Comparison of ENCODE assay signal across 8 mouse cellular contexts in the genomic region with DNA sequence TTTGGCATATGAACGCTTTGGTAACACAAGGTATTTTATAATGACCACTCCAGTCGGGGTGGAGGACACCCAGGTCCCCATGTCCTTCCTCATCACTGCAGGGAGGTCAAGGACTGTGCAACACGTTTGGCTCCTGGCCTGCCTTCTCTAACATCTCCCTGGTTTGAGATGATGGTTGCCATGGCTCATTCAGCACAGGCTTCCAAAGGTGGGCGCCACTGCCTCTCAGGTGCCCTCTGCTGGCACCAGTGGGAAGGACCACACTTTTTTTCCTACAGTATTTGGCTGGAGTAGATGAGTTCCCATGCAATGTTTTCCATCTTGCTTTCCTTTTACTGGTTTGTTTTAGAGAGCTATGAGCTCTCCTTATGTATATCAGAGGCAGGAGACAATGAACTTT.
DNase-seq lines count a peak whose midpoint lies in the region; ATAC-seq lines count a peak whose summit lies in the region.

No protein-coding gene starts in this region.

- H3K27me3 ChIP-seq in forebrain, embryonic 10.5 days (ENCODE audit: poor library complexity, severe bottlenecking): no peaks in the 10 kb centered on the region
- no peaks in the 10 kb centered on the region for H3K27me3 ChIP-seq in forebrain, embryonic 16.5 days (replicated peaks; ENCODE audit: control insufficient read depth, insufficient read depth, low read length)

- no peak overlapping the region for H3K4me3 ChIP-seq in forebrain, embryonic 10.5 days
- H3K4me3 ChIP-seq in forebrain, embryonic 16.5 days (replicated peaks; ENCODE audit: low read length): no peak overlapping the region

- no peak overlapping the region for H3K9ac ChIP-seq in forebrain, embryonic 16.5 days (replicated peaks; ENCODE audit: low read depth, low read length)

- H3K27ac ChIP-seq in forebrain, embryonic 10.5 days: no peak overlapping the region
- H3K27ac ChIP-seq in forebrain, embryonic 16.5 days (ENCODE audit: low read length): no peak overlapping the region

- peak; percentile 39 for DNase-seq in forebrain, embryonic 10.5 days (ENCODE audit: extremely low spot score, low spot score)
- peak; percentile 15 for DNase-seq in ovary, postnatal 10 days (ENCODE audit: low spot score)
- DNase-seq in ovary, adult 18-20 months (ENCODE audit: low spot score): no peak
- DNase-seq in cerebellum, postnatal 4 days (ENCODE audit: low spot score in 2 of 2): peak; percentile 32 to 68
- DNase-seq in kidney, postnatal 10 days: peak; percentile 68
- peak; percentile 53 for DNase-seq in lung, postnatal 36 days
- no peak for DNase-seq in B cell, adult 2 months

- ATAC-seq in forebrain, embryonic 16.5 days: no peak

- no peaks in the 10 kb centered on the region for H3K36me3 ChIP-seq in forebrain, embryonic 10.5 days (replicated peaks)
- no peaks in the 10 kb centered on the region for H3K36me3 ChIP-seq in forebrain, embryonic 16.5 days (ENCODE audit: control insufficient read depth, insufficient read depth)

- H3K4me2 ChIP-seq in forebrain, embryonic 16.5 days (ENCODE audit: low read length): no peak overlapping the region

- no peaks in the 10 kb centered on the region for H3K9me3 ChIP-seq in forebrain, embryonic 10.5 days
- no peaks in the 10 kb centered on the region for H3K9me3 ChIP-seq in forebrain, embryonic 16.5 days (ENCODE audit: control insufficient read depth, low read length)

- WGBS in forebrain, embryonic 10.5 days: 48% methylated on average over 4 of the region's 4 CpGs
- WGBS in forebrain, embryonic 16.5 days: 45% methylated on average over 4 of the region's 4 CpGs

- H3K4me1 ChIP-seq in forebrain, embryonic 10.5 days: no peaks in the 10 kb centered on the region
- H3K4me1 ChIP-seq in forebrain, embryonic 16.5 days (replicated peaks; ENCODE audit: control insufficient read depth, insufficient read depth, low read length): no peaks in the 10 kb centered on the region

Comparison
In these comparisons a context has a peak if more than half of its experiments do, and no peak if none do; other contexts are left out.
1. DNase-seq: peak in forebrain, embryonic 10.5 days (single experiment), ovary, postnatal 10 days (single experiment), cerebellum, postnatal 4 days (2 of 2), kidney, postnatal 10 days (single experiment) and lung, postnatal 36 days (single experiment); none in ovary, adult 18-20 months (single experiment) and B cell, adult 2 months (0 of 2).